In genomic region chr3:127400976-127401375, GRCm38 (mm10) we compare ENCODE assay signal across 21 mouse cellular contexts.
A peak's percentile ranks its signal among the peaks of the same experiment; 100 is the strongest.
DNase-seq lines count a peak whose midpoint lies in the region; ATAC-seq and TF ChIP-seq lines count a peak whose summit lies in the region.
"Had no signal": no experiment of that assay in that cellular context is flagged by ENCODE, and none has a peak within 500 bp of the region (broad histone marks: within the 10 kb centered on the region; RNA-seq: fewer than 3 reads in every experiment).

No protein-coding gene starts in this region.

- ATAC-seq in hindbrain, embryonic 16.5 days: 0 out of 2 replicates have a peak, but pooled peaks have one; percentile 7
- ATAC-seq in hindbrain, embryonic 14.5 days (ENCODE audit: low FRiP score): no peak
- no peak for ATAC-seq in midbrain, postnatal 0 days (ENCODE audit: low FRiP score)
- no peak for ATAC-seq in midbrain, embryonic 16.5 days
- ATAC-seq in neural tube, embryonic 15.5 days (ENCODE audit: low FRiP score): no peak
- ATAC-seq: activated CD4-positive, CD25-positive, alpha-beta regulatory T cell, adult 4 months; forebrain, embryonic 16.5 days; intestine, embryonic 16.5 days; Patski had no signal

- no peak overlapping the region for H3K9ac ChIP-seq in hindbrain, embryonic 16.5 days (ENCODE audit: low read depth, low read length)
- no peak overlapping the region for H3K9ac ChIP-seq in hindbrain, embryonic 14.5 days
- no peak overlapping the region for H3K9ac ChIP-seq in midbrain, postnatal 0 days (replicated peaks; ENCODE audit: low read length, poor library complexity, severe bottlenecking)
- no peak overlapping the region for H3K9ac ChIP-seq in midbrain, embryonic 16.5 days (ENCODE audit: low read depth, low read length)
- H3K9ac ChIP-seq in neural tube, embryonic 15.5 days (replicated peaks): no peak overlapping the region
- H3K9ac ChIP-seq: forebrain, embryonic 12.5 days; heart, embryonic 15.5 days had no signal

- DNase-seq in gastrocnemius, adult 2 months: no peak
- no peak for DNase-seq in gastrocnemius, adult 18-20 months (ENCODE audit: low spot score)
- DNase-seq in hindbrain, embryonic 14.5 days (ENCODE audit: low spot score): no peak
- DNase-seq in midbrain, postnatal 0 days (ENCODE audit: low spot score): no peak
- DNase-seq: adrenal gland, postnatal 14 days; cerebellum, adult 11-12 months; cerebellum, adult 9-11 months; gastrocnemius, postnatal 36 days; heart, adult 18-20 months; heart, postnatal 14 days had no signal

- peaks cover 6% of the 10 kb centered on the region for H3K4me1 ChIP-seq in hindbrain, embryonic 16.5 days (ENCODE audit: control insufficient read depth, insufficient read depth, low read depth, low read length)
- H3K4me1 ChIP-seq in hindbrain, embryonic 14.5 days (replicated peaks; ENCODE audit: control insufficient read depth, insufficient read depth, low read length): peaks cover 8% of the 10 kb centered on the region
- 0 out of 2 replicates have a peak, but pooled peaks cover 7% of the 10 kb centered on the region for H3K4me1 ChIP-seq in midbrain, postnatal 0 days (ENCODE audit: insufficient read depth, low read length)
- peaks cover 11% of the 10 kb centered on the region for H3K4me1 ChIP-seq in midbrain, embryonic 16.5 days (ENCODE audit: control insufficient read depth, insufficient read depth, low read length)
- H3K4me1 ChIP-seq in neural tube, embryonic 15.5 days: peaks cover 22% of the 10 kb centered on the region

- H3K9me3 ChIP-seq in hindbrain, embryonic 16.5 days (ENCODE audit: control insufficient read depth, low read length): no peaks in the 10 kb centered on the region
- H3K9me3 ChIP-seq in hindbrain, embryonic 14.5 days (ENCODE audit: control insufficient read depth, low read length): no peaks in the 10 kb centered on the region
- no peaks in the 10 kb centered on the region for H3K9me3 ChIP-seq in midbrain, postnatal 0 days (ENCODE audit: low read length)
- no peaks in the 10 kb centered on the region for H3K9me3 ChIP-seq in midbrain, embryonic 16.5 days (replicated peaks; ENCODE audit: control insufficient read depth, low read length, poor library complexity, severe bottlenecking)
- no peaks in the 10 kb centered on the region for H3K9me3 ChIP-seq in neural tube, embryonic 15.5 days (replicated peaks)
- H3K9me3 ChIP-seq: heart, embryonic 15.5 days had no signal

- H3K27me3 ChIP-seq in hindbrain, embryonic 16.5 days (replicated peaks; ENCODE audit: control insufficient read depth, insufficient read depth, low read length): no peaks in the 10 kb centered on the region
- H3K27me3 ChIP-seq in hindbrain, embryonic 14.5 days (ENCODE audit: control insufficient read depth, insufficient read depth, low read length): no peaks in the 10 kb centered on the region
- H3K27me3 ChIP-seq in midbrain, postnatal 0 days (ENCODE audit: insufficient read depth, low read length): no peaks in the 10 kb centered on the region
- no peaks in the 10 kb centered on the region for H3K27me3 ChIP-seq in midbrain, embryonic 16.5 days (ENCODE audit: control insufficient read depth, insufficient read depth, low read depth, low read length)
- no peaks in the 10 kb centered on the region for H3K27me3 ChIP-seq in neural tube, embryonic 15.5 days (replicated peaks)
- H3K27me3 ChIP-seq: CH12.LX; forebrain, embryonic 12.5 days; heart, embryonic 15.5 days; Patski had no signal

- peak overlapping the region; percentile 63; the same call in 1 of the 2 replicates for H3K27ac ChIP-seq in gastrocnemius, adult 2 months
- H3K27ac ChIP-seq in hindbrain, embryonic 16.5 days (ENCODE audit: low read depth, low read length): no peak overlapping the region
- no peak overlapping the region for H3K27ac ChIP-seq in hindbrain, embryonic 14.5 days
- 0 out of 2 replicates have a peak overlapping the region, but pooled peaks have one; percentile 38 for H3K27ac ChIP-seq in midbrain, postnatal 0 days (ENCODE audit: low read depth, low read length)
- no peak overlapping the region for H3K27ac ChIP-seq in midbrain, embryonic 16.5 days (ENCODE audit: low read length)
- 0 out of 2 replicates have a peak overlapping the region, but pooled peaks have one; percentile 51 for H3K27ac ChIP-seq in neural tube, embryonic 15.5 days (replicated peaks)
- H3K27ac ChIP-seq: forebrain, embryonic 12.5 days; heart, embryonic 15.5 days had no signal

- no peak for TF ChIP-seq CTCF in gastrocnemius, adult 2 months (IDR thresholded peaks at IDR 0.05)
- TF ChIP-seq CTCF in midbrain, postnatal 0 days (IDR thresholded peaks at IDR 0.05): no peak

- 51% methylated on average over 5 of the region's 5 CpGs for WGBS in hindbrain, embryonic 16.5 days
- 71% methylated on average over 5 of the region's 5 CpGs for WGBS in hindbrain, embryonic 14.5 days
- WGBS in midbrain, postnatal 0 days: 80% methylated on average over 5 of the region's 5 CpGs
- 87% methylated on average over 5 of the region's 5 CpGs for WGBS in midbrain, embryonic 16.5 days
- whole genome bisulfite sequencing in neural tube, embryonic 15.5 days: 52% methylated on average over 5 of the region's 5 CpGs

- intact Hi-C loops in gastrocnemius, adult 2 months (cut with DNase I): no loop called here

- H3K4me3 ChIP-seq in gastrocnemius, adult 2 months: no peak overlapping the region
- no peak overlapping the region for H3K4me3 ChIP-seq in hindbrain, embryonic 16.5 days (ENCODE audit: low read length)
- H3K4me3 ChIP-seq in hindbrain, embryonic 14.5 days (replicated peaks; ENCODE audit: low read length): no peak overlapping the region
- H3K4me3 ChIP-seq in midbrain, postnatal 0 days (ENCODE audit: low read depth, low read length): no peak overlapping the region
- H3K4me3 ChIP-seq in midbrain, embryonic 16.5 days (ENCODE audit: low read depth, low read length): no peak overlapping the region
- no peak overlapping the region for H3K4me3 ChIP-seq in neural tube, embryonic 15.5 days (replicated peaks)
- H3K4me3 ChIP-seq: forebrain, embryonic 12.5 days; heart, embryonic 15.5 days had no signal

- H3K36me3 ChIP-seq in hindbrain, embryonic 16.5 days (ENCODE audit: control insufficient read depth, insufficient read depth, low read length): no peaks in the 10 kb centered on the region
- 0 out of 2 replicates have a peak, but pooled peaks cover 6% of the 10 kb centered on the region for H3K36me3 ChIP-seq in hindbrain, embryonic 14.5 days (replicated peaks; ENCODE audit: control insufficient read depth, insufficient read depth)
- no peaks in the 10 kb centered on the region for H3K36me3 ChIP-seq in midbrain, postnatal 0 days (ENCODE audit: insufficient read depth, low read length)
- peaks cover 13% of the 10 kb centered on the region for H3K36me3 ChIP-seq in midbrain, embryonic 16.5 days (ENCODE audit: control insufficient read depth, insufficient read depth, low read length)
- peaks cover 9% of the 10 kb centered on the region for H3K36me3 ChIP-seq in neural tube, embryonic 15.5 days
- H3K36me3 ChIP-seq: heart, embryonic 15.5 days had no signal

- H3K4me2 ChIP-seq in hindbrain, embryonic 16.5 days (ENCODE audit: low read length): no peak overlapping the region
- no peak overlapping the region for H3K4me2 ChIP-seq in hindbrain, embryonic 14.5 days (replicated peaks)
- H3K4me2 ChIP-seq in midbrain, postnatal 0 days (ENCODE audit: low read depth, low read length, poor library complexity, severe bottlenecking): no peak overlapping the region
- no peak overlapping the region for H3K4me2 ChIP-seq in midbrain, embryonic 16.5 days (ENCODE audit: low read length)
- H3K4me2 ChIP-seq in neural tube, embryonic 15.5 days: no peak overlapping the region
- H3K4me2 ChIP-seq: forebrain, embryonic 12.5 days; heart, embryonic 11.5 days; heart, embryonic 15.5 days had no signal

Comparison
In these comparisons a context has a peak if more than half of its experiments do, and no peak if none do; other contexts are left out.
1. H3K27ac ChIP-seq: peak in gastrocnemius, adult 2 months (single experiment), midbrain, postnatal 0 days (single experiment) and neural tube, embryonic 15.5 days (single experiment); none in hindbrain, embryonic 16.5 days (single experiment), hindbrain, embryonic 14.5 days (single experiment) and midbrain, embryonic 16.5 days (single experiment).